Mouse (Mus musculus): Measurements from ENCODE around the gene Srrm4.
"Not testable (repeated sequence)": the region's sequence is repeated elsewhere in the genome, so short reads cannot be mapped to it uniquely, and the experiment has no call there.

Srrm4 gene

DNA sequence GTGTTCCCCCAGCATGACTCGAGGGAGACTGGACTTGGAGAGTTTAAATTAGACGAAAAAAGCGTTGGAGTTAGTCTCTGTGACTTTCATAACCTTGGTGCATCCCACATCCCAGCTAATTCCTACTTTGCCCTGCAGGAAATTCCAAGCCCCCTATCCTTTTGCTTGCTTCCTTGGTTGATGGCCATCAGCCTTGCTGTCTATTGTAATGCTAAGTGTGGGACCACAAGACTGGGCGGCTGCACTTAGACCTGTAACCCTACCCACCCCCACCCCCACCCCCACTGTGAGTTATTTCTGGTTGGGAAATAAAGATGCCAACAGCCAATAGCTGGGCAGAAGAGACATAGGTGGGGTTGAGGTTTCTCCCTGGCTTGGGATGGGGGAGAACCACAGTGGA is 153.3 kb downstream of the Srrm4 start:
- no peak for DNase-seq

DNA sequence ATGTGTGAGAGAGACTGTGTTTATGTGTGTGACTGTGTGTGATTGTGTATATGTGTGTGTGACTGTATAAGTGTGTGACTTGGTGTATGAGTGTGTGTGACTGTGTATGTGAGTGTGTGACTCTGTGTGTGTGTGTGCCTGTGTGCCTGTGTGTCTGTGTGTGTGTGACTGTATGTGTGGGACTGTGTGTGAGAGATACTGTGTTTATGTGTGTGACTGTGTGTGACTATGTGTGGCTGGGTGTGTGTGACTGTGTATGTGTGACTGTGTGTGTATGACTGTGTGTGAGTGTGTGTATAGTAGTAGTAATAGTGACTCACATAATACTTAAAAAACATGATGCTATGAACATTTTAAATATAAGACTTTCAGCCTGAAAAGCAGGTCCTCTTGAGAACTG is 155.5 kb downstream of the Srrm4 start:
- no peak for DNase-seq

DNA sequence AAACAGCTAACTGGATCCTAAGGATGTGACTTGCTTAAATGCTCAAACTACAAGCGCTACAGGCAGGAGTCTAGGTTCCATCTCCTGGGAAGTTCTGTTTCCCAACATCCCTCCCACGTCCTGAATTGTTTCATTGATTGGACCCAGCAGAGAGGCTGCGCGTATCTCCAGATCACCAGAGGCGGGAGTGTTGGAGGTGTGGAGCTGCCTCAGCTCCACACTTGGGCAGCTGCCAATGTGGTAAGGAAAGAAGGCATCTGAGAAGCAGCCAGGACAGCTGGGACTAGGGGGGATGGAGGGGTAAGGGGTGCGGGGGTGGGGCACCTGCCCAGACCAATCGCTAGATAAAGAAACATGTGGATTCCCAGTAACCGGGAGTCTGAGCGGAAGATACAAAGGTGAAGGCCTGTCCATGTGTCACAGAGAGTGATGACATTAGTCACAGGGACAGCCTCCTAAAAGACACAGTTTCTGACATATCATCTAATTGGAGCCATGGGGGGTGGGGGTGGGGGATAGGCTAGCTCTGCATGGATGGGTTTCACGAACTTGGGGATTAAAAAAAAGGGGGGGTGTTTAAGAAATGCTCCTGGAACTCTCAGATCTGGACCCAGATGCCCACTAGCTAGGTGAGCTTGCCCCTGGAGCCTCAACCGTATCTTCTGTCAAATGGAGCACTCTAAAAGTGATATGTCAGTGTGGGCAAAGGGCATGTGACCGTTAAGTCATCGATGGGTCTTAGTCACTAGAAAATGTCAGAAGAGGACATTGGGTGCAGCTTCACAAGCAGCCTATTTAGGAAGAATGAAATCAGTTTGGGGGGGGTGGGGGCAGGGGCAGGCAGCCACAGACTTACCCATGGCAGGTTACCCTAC is 156.4 kb downstream of the Srrm4 start:
- DNase-seq = no peak

DNA sequence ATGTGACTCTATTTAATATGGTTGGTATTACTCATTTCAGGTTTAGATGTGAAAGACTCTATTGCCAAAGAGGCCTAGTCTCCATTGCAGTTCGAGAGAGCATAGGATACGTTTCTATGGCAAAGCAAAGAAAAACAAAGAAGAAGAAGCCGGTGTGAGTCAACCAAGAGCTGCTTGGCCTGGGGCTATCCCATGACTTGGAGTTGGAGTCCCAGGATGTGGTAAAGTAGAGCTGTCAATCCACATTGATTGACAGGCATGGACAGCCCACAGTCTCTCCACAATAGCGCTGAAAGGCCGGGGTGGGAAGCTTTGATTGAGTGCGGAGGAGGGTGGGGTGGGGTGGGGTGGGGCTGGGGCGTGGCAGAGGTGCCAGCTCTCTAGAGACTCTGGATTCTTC is 158.7 kb downstream of the Srrm4 start:
- DNase-seq = no peak

DNA sequence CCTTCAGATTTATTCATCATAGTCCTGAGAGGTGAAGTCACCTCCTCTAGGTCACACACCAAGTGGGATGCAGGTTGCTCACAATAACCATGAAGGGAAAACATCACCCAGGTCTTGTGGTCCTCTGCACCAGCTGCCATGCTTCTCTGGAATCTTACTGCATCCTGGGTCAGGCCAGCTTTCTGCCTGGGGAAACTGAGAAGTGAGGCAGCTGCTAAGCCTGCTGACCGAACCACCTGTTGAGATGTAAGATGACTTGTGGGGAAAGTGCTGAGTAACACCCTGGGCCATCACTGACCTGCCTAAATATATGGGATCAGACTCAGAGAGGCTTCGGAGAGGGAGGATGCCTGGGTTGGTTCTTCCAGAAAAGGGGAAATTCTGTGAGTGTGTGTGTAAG is 164.9 kb downstream of the Srrm4 start:
- DNase-seq = no peak

DNA sequence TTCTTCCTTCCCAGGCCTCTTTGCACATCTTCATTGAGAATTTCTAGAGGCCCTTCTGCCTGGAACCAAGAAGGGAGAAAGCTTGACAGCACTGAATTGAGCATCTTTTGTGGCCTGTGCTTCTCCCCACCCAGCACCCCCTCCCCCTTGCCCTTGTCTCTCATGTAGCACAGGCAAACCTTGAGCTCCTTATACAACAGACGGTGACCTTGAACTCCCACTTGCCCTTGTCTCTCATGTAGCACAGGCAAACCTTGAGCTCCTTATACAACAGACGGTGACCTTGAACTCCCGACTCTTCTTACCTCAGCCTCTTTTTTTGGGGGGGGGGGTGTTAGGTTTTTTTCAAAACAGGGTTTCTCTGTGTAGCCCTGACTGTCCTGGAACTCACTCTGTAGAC is 165.9 kb downstream of the Srrm4 start:
- not testable (repeated sequence) for DNase-seq

DNA sequence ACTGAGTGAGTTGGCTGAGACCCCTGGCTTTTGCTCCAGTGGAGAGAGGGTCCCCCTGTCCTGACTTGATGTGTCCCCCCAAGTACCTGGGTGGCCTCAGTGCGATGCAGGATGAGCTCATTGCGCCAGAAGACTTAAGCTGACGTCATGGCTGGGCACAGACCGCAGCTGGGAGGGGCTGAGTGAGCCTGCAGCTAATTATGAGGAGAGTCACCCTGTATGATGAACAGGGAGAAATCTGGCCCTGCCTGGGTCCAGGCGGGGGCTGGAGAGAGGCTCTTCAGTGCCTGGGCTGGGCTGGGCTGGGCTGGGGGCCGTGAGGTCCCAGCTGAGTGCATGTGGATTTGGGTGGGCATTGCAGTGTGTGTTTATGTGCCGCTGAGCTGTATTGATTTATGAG is 166.3 kb downstream of the Srrm4 start:
- DNase-seq = no peak

DNA sequence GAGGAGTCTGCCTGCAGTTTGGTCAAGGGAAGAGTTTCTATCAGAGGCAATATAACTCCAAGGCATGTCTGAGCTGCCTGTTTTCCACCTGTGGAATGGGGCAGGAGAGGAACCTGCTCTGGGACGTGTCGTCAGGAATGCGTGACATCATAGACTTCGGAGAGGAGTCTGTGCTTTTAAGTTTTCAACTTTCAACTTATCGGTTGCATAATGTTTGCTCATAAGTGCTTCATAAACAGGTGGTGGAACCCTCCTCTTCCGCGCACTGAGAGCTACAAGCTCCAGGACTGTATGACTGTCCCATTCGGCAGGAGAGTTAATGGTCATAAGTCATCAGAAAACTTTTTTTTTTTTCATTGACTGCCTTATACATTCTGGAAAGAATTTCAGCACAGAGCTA is 167.9 kb downstream of the Srrm4 start:
- DNase-seq = no peak

DNA sequence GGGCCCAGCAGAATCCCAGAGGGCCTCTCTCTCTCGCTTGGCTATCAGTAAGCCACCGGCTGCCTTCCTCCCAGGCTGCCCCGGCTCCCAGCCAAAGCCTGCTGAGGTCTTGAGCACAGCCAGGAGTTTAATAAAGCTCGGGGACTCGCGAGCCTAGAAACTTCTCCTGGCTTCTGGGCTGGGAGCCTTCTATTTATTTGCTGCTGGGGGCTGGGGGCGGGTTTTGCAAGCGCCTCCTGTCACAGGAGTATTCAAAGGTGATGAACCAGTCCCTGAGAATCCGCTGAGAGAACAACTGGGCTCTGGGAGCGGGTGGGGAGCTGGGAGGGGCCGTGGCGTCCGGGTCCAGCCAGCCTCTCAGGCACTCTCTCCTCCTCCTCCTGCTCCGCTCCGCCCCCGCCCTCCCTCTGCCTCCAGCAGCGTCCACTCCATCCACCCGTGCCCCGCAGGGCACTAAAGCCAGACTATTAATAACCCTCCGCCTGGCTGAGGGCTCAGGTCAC is 168.9 kb downstream of the Srrm4 start, which contains the start of gene Hspb8:
TSS of gene Hspb8 (minus strand) at position 166 of the 503 bp plus-strand sequence.
- DNase-seq = peak; percentile 52

DNA sequence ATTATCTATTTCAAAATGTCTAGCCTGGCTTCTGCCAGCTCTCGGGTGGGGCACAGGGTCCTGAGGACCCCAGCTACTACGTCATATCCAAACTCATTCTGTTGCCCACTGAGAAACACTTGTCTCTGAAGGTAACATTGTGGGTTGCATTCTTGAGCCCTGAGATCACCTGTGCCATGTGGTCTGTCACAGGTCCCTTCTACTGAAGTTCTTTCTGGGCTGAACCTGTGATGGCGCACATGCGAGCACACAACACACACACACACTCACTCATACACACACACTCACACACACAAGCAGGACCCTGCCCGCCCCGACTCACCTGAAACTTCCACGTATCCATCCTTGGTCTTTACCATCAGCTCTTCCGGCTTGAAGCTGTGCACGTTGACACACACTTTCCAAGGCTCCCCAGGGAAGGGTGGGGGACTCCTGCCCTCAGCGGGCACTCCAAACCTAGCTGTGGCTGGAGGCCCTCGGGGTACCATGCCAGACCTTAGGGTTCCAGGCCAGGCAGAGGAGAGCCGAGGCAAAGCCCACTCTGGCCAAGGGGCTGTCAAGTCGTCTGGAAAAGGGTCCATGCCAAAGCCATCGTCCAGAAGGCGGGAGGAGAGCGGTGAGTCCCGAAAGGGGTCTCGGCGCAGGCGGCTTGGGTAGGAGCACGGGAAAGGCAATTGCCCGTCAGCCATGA is 169.7 kb downstream of the Srrm4 start:
- DNase-seq = no peak

DNA sequence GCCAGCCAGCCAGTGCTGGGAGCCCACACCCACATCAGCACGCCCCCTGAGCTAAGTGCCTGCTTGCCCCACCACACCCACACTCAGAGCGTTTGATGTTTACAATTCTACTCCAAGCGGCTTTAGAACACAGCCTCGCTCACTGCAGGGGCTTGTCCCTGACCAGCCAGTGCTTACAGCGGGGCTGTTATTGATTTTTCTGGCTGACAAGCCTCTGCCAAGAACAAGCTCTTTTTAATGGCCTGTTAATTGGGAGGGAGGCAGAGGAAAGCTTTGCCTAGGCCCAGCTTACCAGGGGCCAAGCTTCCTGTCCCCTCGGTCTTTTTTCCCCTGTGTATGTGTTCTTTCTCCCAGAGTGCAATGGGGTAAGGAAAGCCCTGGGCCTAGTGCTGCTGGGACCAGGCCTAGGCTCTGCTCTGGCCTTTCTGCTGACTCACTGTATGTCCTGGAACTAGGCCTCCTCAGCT is 170.8 kb downstream of the Srrm4 start:
- no peak for DNase-seq

DNA sequence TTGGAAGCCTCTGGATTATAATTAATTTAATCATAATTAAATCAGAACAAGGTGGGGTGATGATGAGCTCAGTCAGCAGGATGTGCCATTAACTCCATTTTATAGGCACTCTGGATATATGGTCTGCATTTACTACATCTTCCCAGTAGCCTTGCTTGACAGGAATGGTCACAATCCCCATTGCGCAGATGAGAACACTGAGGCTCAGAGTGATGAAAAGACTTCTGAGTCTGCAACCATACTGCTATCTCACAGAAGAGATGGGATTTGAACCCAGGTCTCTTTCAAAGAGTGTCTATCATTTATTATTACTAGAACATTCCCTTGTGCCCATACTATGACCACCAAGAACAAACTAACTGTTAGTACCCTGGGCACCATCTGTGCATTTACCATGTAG is 171.4 kb downstream of the Srrm4 start:
- DNase-seq = no peak

DNA sequence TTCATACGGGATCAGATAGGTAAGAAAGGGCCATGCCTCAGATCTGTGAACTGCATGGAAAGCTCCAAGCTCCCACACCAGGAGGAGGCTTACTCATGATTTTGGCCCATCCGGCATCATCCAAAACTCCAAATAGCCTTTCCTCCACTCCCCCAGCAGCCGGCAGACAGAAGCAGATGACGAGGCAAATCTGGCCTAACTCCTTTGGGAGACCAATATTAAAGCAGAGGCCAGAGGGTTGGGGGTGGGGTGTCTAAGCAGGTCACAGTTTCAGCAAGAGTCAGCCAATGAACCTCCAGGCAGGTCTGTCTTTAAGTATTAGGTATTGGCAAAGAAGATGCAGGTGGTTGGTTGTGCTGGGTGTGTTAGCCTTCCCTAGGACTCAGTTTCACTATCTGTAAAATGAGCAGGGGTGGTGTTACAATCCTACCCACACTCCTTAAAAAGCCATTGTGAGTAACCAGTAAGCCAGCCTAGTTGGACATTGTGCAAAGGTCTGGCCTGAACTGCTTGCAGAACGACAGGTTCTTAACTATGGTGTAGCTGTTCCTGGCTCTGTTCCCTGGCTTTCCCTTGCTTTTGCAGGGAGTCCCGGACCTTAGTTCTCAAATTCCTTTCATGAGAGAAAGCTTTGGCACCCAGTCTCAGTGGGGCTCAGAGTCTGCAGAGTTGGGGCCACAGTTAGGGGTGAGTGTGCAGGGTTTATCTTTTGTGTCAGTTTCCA is 172.1 kb downstream of the Srrm4 start:
- DNase-seq = no peak

DNA sequence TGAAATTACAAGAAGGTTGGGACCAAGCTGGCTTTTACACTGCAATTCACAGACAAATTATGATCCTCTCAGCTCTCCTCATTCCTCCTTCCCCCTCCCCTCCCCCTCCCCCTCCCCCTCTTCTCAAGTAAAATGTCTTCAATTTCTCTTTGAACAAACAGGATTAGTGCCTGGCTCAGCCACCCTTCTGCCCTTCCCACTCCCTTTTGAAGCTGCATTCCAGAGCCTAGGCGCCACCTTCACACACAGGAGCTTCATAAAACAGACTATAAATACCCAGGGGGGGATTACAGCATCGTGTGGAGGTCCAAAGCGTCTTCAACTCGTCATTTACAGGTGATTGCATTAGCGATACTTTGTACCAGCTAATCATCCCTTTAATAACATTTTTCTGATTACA is 175.4 kb downstream of the Srrm4 start:
- DNase-seq = no peak

DNA sequence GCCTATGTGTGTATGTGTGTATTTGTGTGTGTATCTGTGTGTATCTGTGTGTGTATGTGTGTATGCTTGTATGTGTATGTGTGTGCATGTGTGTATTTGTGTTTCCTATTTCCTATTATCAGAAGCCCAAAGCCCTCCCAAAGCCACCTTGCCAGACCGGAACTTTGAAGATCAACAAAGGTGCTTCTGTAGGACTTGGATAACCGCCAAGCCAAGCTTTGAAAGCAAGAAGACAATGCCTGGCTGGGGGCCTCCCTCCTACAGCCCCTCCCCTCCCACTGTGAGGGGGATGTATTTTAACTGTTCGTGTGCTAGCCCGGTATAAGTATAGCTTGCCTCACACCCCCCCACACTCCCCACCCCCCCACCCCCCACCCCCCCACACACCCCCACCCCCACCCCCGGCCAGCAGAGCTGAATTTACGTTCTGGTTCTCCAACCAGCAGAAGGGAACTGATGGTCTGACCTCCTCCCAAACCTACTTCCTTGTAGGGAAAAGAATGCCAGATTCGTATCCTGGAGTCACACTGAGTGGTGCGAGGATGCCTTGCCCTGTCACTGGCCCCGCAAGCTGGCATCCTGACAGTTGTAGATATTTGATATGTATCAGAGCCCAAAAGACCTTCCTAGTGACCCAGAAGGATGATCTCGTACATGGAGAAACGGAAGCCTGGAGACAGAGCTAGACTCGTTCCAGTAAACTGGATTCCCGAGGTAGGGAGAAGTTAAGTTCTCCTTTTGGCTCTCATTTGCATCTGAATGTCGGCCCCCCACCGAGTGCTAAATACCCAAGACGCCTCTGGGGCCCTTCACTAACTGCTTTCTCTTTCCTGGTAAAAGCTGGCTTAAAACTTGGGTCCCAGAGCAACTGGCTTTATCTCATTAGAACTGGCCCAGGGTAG is 181.7 kb downstream of the Srrm4 start:
- no peak for DNase-seq

DNA sequence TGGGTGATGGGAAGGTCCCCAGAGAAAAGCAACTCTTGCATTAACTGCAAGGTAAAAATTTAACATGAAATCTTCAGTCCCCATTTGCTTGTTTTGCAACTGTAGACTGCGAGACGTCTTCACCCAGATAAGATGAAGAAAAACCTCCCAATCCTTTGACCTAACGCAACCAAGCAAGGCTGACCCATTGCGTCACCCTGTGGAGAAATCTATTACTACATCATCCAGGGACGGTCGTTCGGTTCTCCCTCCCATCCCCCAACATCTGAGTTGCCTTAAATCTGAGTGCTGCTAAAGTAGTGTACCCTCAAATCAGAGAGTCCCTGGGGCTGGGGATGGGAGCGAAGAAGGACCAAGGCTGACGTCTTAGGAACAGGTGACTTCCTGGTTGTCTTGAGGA is 182.7 kb downstream of the Srrm4 start:
- no peak for DNase-seq

DNA sequence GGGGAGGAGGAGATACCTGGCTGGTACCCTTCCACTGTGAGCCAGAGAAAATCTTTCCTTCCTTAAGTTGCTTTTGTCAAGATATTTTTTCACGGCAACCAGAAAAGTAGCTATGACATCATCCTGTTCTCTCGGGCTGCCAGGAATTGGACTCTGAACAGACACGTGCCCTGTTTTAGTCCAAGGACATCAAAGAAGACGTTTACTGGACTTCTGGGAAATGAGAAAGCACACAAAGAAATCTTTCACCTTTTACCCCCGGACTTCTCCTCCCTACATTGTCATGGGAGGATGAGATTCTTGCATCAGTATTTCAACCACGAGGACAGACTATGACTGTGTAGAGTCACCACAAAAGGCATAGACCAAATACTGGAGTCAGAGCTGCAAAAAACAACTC is 183.7 kb downstream of the Srrm4 start:
- no peak for DNase-seq

DNA sequence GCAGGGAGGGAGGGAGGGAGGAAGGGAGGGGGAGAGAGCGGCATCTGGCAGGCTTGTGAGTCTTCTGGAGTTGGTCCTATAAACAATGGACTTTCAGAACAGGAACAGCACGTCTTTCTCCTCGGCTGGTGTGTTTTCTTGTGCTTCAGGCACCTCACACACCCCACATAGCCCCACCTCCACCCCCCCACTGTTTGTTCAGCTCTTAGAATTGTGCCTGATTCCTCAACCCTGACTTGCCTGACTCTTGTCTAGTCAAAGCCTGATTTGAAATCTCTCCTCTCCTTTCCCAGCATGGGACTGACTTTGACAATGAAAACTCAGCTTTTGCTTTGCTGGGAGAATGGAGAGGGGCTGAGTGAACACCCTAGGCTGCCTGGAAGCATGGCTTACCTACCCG is 184.3 kb downstream of the Srrm4 start:
- DNase-seq = no peak

DNA sequence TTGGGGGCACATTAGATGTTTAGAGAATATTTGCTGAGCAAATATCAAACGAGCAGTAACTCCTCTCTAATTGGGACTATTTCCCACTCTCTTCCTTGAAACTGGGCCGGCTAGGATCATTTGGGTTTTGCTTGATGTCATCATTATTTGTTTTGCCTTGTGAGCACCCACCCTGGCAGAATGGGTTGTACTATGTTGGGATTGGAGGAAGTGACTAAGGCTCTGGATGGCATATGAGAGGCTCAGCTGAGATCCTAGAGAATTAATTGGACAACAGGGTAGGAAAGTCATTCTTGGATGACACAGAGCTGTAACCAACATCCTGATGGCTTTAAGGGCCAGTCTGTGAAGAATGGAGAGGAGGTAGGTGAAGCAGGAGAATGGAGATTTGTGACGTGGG is 185.1 kb downstream of the Srrm4 start:
- DNase-seq = no peak

DNA sequence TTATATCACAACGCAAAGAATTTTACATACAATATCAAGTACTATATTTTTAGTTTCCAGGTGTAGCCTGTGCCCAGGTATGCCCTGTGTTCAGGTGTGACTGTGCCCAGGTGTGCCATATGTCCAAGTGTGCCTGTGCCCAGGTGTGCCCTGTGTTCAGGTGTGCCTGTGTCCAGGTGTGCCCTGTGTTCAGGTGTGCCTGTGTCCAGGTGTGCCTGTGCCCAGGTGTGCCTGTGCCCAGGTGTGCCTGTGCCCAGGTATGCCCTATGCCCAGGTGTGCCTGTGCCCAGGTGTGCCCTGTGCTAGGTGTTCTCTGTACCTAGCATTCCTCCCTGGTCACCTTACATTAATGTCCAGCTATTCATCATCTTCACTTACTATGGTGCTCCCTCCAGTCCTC is 185.7 kb downstream of the Srrm4 start:
- DNase-seq = no peak

DNA sequence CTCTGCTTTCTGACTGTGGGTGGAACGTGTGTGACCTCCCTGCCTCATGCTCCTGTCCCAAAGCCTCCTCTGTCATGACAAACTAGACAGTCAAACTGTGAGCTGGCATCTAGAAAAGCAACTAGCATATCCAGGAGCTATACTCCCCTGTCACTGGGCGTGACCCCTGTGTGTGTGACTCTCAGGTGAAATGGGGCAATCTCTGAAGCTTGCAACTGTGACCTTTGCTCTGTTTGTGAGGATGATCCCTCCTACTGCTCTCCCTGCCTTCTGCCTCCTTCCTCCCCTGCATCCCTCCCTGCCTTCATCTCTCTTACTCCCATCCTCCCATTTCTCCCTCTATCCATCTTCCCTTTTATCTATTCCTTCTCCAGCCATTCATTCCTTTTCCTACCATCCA is 187.6 kb downstream of the Srrm4 start:
- DNase-seq = no peak

DNA sequence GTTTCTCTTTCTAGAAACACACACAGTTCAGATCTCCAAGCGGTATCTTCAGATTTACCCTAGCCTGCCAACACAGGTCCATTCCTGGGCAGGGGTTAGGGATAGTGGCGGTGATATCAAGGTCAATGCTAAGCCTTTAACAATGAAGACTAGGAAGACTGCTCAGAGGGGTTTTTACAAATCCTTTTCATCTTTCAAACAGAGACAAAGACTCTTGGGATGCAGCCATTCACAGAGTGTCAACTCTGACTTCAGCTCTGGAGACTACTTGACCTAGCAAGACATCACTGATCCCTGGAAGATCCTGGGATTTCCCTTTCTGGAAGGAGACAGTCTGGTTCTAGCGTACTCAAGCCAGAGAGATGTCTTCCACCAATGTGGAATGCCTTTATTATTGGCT is 190.8 kb downstream of the Srrm4 start:
- DNase-seq = no peak
